Comparison of ENCODE assay signal across 10 mouse cellular contexts in genomic region chr17:87387068-87387467, GRCm38 (mm10). TPM values are rescaled to one million over a fixed set of nuclear protein-coding genes. Genes with fewer than 3 reads are reported as not detected.
DNase-seq lines count a peak whose midpoint lies in the region; ATAC-seq and TF ChIP-seq lines count a peak whose summit lies in the region.
"Had no signal": no experiment of that assay in that cellular context is flagged by ENCODE, and none has a peak within 500 bp of the region (broad histone marks: within the 10 kb centered on the region; RNA-seq: fewer than 3 reads in every experiment).

No protein-coding gene starts in this region.

- no peak overlapping the region for H3K9ac ChIP-seq in hindbrain, postnatal 0 days (replicated peaks; ENCODE audit: low read length)

- TF ChIP-seq CTCF in gastrocnemius, adult 2 months (IDR thresholded peaks at IDR 0.05) = no peak
- no peak for TF ChIP-seq CTCF in hindbrain, postnatal 0 days (IDR thresholded peaks at IDR 0.05; ENCODE audit: low read depth)

- no peak for ATAC-seq in hindbrain, postnatal 0 days

- H3K27me3 ChIP-seq in hindbrain, postnatal 0 days (ENCODE audit: insufficient read depth, low read length) = no peaks in the 10 kb centered on the region

- no peaks in the 10 kb centered on the region; the same call in none of the 2 replicates for H3K4me1 ChIP-seq in hindbrain, postnatal 0 days (ENCODE audit: insufficient read depth, low read length)

- peak overlapping the region; percentile 48 for H3K27ac ChIP-seq in gastrocnemius, adult 2 months
- no peak overlapping the region for H3K27ac ChIP-seq in hindbrain, postnatal 0 days
- H3K27ac ChIP-seq: macrophage had no signal

- no peaks in the 10 kb centered on the region for H3K36me3 ChIP-seq in hindbrain, postnatal 0 days (ENCODE audit: insufficient read depth, low read length)

- peak; percentile 63 for DNase-seq in gastrocnemius, adult 2 months
- no peak for DNase-seq in gastrocnemius, adult 18-20 months (ENCODE audit: low spot score)
- DNase-seq in retina, postnatal 1 day = peak; percentile 90
- no peak for DNase-seq in retina, embryonic 14.5 days (ENCODE audit: low spot score)
- peak; percentile 63 for DNase-seq in hindbrain, postnatal 0 days (ENCODE audit: low spot score)
- DNase-seq in spleen, postnatal 14 days (ENCODE audit: low spot score in 2 of 2) = peak; percentile 24 to 28
- DNase-seq in left cerebral cortex, adult 11 months (ENCODE audit: low spot score) = no peak
- DNase-seq in urinary bladder, postnatal 10 days (ENCODE audit: low spot score) = no peak

- intact Hi-C loops in gastrocnemius, adult 2 months (cut with DNase I) = no loop called here

- H3K4me2 ChIP-seq in hindbrain, postnatal 0 days (ENCODE audit: low read depth, low read length) = no peak overlapping the region

- H3K9me3 ChIP-seq in hindbrain, postnatal 0 days (ENCODE audit: low read length) = no peaks in the 10 kb centered on the region

- WGBS in hindbrain, postnatal 0 days = 10% methylated on average over 4 of the region's 5 CpGs

- no peak overlapping the region for H3K4me3 ChIP-seq in gastrocnemius, adult 2 months
- H3K4me3 ChIP-seq in hindbrain, postnatal 0 days (ENCODE audit: low read length) = no peak overlapping the region

RNA-seq across cellular contexts. Expression of gene Stpg4, which starts 40.5 kb away (rescaled TPM):
- total RNA-seq in gastrocnemius, adult 2 months (2021) = not detected
- not detected for total RNA-seq in gastrocnemius, adult 18-20 months (2021)
- 0.31 TPM in 1 of 2 replicates, not detected in the other for total RNA-seq in hindbrain, postnatal 0 days (2014; rRNA removed)
- polyA plus RNA-seq in hindbrain, postnatal 0 days (2015; fragmentation: Nextera tagmentation; extraction: Ambion mirVana) = not detected in 2 replicates
- total RNA-seq: layer of hippocampus, adult 18-20 months had no signal
- polyA plus RNA-seq: macrophage had no signal

RNA-seq across cellular contexts. Expression of gene Calm2, which starts 59.7 kb away (rescaled TPM):
- 100 to 1,000 TPM; 181 to 192 TPM for total RNA-seq in gastrocnemius, adult 2 months (2021)
- 100 to 1,000 TPM; 180 to 209 TPM for total RNA-seq in gastrocnemius, adult 18-20 months (2021)
- 841 and 932 TPM in 2 replicates for total RNA-seq in hindbrain, postnatal 0 days (2014; rRNA removed)
- polyA plus RNA-seq in hindbrain, postnatal 0 days (2015; fragmentation: Nextera tagmentation; extraction: Ambion mirVana) = 3,128 and 3,189 TPM in 2 replicates

Comparison
In these comparisons a context has a peak if more than half of its experiments do, and no peak if none do; other contexts are left out.
1. DNase-seq: peak in gastrocnemius, adult 2 months (single experiment), retina, postnatal 1 day (single experiment), hindbrain, postnatal 0 days (single experiment) and spleen, postnatal 14 days (2 of 2); none in gastrocnemius, adult 18-20 months (single experiment), retina, embryonic 14.5 days (single experiment), left cerebral cortex, adult 11 months (single experiment) and urinary bladder, postnatal 10 days (single experiment).